Mouse (Mus musculus): ENCODE data around the gene Timd2.

Timd2 gene

GRCm38 (mm10) chr11:46620414-46621168, 86.3 kb downstream of the Timd2 start:
- no peak for DNase-seq (ENCODE audit: low read depth, low spot score)
- Histone ChIP-seq H3K27me3 (ENCODE audit: control insufficient read depth, insufficient read depth, low read length, poor library complexity, severe bottlenecking) (no peaks in the 10 kb centered on the region), H3K36me3 (ENCODE audit: control insufficient read depth, insufficient read depth, low read length, poor library complexity, severe bottlenecking) (no peaks in the 10 kb centered on the region)

GRCm38 (mm10) chr11:46619929-46620328, 86.9 kb downstream of the Timd2 start:
- Histone ChIP-seq H3K27me3 (ENCODE audit: control insufficient read depth, insufficient read depth, low read length, poor library complexity, severe bottlenecking) (no peaks in the 10 kb centered on the region), H3K36me3 (ENCODE audit: control insufficient read depth, insufficient read depth, low read length, poor library complexity, severe bottlenecking) (no peaks in the 10 kb centered on the region)
- no peak for DNase-seq (ENCODE audit: low read depth, low spot score)

Data from splenic B cell, adult 2 months (primary cell).